Mouse (Mus musculus) right cerebral cortex, postnatal 36 days (tissue): ENCODE data around the gene Dhx16.
"Not testable (repeated sequence)": the region's sequence is repeated elsewhere in the genome, so short reads cannot be mapped to it uniquely, and the experiment has no call there.

Source experiments
- DNase-seq, 2 experiments: peaks; one replicate each; pipeline ENCODE4 v3.0.0; 2022; ENCODE audit warnings: low spot score in 2 of 2, mixed read lengths in 1 of 2

The Dhx16 gene

DNA sequence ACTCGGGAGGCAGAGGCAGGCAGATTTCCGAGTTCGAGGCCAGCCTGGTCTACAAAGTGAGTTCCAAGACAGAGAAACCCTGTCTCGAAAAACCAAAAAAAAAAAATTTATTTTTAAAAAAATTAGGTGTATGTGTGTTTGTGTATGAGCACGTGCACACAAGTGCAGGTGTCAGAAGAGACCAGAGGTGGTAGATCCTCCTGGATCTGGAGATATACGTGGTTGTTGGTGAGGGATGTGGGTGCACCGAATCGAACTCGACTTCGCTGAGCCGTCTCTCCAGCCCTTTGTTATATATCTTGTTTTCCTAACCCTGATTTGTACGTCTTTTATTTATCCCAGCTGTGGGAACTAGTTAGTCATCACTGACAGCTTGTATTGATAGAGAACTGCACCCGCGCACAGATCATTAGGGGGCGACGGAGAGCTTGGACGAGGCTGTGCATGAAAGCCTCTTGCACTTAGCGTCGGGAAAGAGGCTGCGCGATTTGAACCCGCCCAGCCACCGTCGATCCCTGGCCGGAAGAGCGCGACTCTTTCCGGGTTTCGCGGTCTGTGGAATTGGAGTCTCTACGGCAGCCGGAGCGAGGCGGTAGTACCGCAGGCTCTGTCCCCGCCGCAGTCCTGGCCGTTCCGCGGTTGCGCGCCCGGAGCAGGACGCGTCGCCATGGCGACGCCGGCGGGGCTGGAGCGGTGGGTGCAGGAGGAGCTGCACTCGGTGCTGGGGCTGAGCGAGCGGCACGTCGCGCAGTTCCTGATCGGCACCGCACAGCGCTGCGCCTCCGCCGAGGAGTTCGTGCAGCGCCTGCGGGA, at the start of gene Dhx16:
Gene Dhx16 (plus strand): TSS at position 575 of the 813 bp plus-strand sequence.
- DNase-seq, result peak; percentile 94

DNA sequence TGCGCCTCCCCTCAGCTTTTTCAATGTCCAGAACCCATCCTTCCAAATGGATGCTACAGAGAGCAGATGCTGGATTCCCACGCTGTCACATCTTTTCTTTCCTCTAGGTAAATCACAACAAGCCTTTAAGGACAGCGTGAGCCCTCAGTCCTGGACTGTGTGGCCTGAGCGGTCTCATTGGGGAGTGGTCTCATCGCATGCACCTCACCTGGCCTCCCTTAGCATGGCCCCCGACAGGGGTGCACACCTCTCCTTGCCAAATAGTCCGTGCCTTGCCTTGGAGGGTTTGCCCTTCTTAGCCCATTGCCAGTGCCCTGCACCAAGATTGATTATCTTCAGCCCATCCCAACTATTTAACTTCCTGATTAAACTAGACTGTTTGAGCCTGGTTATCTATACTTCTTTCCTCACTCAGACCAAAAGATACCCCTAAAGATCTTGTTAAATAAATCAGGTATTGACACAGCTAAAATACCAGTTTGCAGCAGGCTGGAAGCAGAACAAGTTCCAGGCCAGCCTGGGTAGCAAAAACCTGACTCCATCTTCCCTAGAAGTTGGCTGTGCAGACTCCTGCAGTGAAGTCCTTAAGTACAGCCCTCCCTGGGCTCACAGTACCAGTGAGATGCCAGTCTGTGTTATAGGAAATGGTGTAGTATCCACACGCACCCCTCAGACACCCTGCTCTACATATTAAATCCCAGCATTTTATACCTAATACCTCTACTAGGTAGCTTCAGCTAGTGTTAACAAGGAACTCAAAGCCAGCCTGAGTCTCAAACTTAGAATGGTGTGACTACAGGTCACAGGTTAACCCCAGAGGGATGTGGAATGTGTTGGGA, 47.0 kb upstream of the Dhx16 start:
- no peak for DNase-seq

- DNase-seq, result no peak
These were observed 46.3 kb upstream of the Dhx16 start for GRCm38 (mm10) chr17:35833239-35833751.

- DNase-seq, result no peak
These were observed 45.7 kb upstream of the Dhx16 start for GRCm38 (mm10) chr17:35833894-35834293.

DNA sequence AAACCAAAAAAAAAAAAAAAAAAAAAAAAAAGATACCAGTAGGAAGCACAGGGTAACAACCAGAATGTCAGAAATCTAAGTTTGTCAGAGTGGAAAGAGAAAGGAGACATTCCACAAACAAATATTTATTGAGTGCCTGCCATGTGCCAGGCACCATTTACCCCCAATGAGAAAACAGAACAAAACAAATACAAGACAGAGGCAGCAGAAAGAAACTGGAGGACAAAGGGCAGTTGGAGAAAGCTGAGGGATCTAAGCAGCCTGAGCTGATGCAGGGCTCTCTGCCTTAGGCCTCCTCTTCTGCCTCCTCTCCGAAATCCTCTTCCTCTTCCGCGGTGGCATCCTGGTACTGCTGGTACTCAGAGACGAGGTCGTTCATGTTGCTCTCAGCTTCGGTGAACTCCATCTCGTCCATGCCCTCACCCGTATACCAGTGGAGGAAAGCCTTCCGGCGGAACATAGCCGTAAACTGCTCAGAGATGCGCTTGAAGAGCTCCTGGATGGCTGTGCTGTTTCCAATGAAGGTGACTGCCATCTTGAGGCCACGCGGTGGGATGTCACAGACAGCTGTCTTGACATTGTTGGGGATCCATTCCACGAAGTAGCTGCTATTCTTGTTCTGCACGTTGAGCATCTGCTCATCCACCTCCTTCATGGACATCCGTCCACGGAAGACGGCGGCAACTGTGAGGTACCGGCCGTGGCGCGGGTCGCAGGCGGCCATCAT, 44.8 kb upstream of the Dhx16 start:
- peak in 1 of 2 experiments; percentile 41 for DNase-seq

GRCm38 (mm10) chr17:35835424-35836140, 44.0 kb upstream of the Dhx16 start:
- DNase-seq, result no peak

DNA sequence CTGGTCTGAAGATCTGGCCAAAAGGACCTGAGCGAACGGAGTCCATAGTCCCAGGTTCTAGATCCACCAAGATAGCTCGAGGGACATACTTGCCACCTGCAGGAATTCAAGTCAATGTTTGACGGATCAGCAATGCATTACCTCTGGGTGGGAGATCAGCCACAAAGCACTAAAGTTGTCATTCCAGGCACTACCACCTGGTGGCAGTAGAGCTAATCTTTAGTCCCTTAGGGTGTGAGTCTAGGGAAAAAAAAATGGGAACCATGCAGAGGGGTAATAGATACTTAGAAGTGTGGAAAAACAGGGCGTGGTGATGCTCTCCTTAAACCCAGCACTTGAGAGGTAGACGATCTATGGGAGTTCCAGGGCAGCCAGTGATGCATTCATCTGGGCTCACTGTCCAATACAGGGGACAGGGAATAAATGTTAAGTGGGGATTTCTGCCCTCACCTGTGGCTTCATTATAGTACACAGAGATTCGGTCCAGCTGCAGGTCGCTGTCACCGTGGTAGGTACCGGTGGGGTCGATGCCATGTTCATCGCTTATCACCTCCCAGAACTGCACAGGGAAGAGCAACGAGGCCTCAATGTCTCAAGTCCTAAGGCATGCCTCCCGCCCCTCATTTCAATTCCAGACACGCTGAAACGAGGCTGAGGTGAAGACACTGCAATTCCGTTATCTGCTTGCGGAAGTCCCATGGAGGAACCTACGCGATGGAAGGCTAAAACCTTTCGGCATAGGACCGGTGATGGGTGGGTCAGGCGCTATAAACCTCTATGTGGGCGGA, 43.2 kb upstream of the Dhx16 start:
- DNase-seq, result peak; percentile 78 to 81

GRCm38 (mm10) chr17:35836991-35837422, 42.6 kb upstream of the Dhx16 start:
- peak; percentile 80 to 84 for DNase-seq

- no peak for DNase-seq
These were observed 42.1 kb upstream of the Dhx16 start for GRCm38 (mm10) chr17:35837487-35837886.

- peak; percentile 97 for DNase-seq
These were observed 41.5 kb upstream of the Dhx16 start, which contains the start of gene Tubb5 for GRCm38 (mm10) chr17:35838122-35838544. Gene Tubb5, minus strand, starts transcription at chr17:35838306.

DNA sequence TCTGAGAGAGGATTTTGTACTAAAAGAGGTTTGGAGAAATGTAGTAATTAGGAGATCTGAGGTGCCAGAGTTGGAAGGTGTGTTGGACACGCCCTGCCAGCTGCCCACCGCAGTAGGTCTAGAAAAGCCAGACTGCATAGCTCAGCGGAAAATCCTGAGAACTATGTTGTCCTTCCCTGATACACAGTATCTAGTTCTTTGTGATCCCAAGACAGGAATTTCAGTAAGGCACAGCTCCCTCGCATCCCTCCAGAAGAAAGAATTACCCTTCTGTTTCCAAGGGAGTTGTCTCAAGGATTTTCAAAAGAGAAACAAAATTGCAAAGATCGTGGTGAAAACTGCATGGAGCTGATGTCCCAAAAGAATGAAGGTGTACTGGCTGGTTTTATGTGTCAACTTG, 41.0 kb upstream of the Dhx16 start:
- DNase-seq, result no peak

- DNase-seq, result not testable (repeated sequence)
These were observed 40.6 kb upstream of the Dhx16 start for GRCm38 (mm10) chr17:35839002-35839401.

DNA sequence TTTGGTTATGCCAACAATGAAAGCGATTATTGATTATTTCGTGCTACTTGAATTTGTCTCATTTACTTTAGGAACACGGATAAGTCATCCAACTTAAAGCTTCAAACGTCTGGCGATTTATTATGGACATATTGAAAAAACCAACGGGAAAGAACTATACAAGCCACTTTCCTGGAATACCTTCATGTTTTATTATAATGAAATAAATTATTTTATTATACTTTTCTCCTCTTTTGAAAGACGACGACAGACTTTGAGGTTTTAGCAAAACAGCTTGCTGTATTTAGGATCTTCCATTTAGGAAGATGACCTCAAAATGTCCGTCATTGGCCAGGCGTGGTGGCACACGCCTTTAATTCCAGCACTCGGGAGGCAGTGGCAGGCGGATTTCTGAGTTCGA, 39.1 kb upstream of the Dhx16 start:
- DNase-seq, result no peak

GRCm38 (mm10) chr17:35841076-35841950, 38.3 kb upstream of the Dhx16 start, which contains the start of gene Mdc1:
Gene Mdc1, plus strand, starts transcription at chr17:35841515.
- DNase-seq, result peak; percentile 99 to 100

DNA sequence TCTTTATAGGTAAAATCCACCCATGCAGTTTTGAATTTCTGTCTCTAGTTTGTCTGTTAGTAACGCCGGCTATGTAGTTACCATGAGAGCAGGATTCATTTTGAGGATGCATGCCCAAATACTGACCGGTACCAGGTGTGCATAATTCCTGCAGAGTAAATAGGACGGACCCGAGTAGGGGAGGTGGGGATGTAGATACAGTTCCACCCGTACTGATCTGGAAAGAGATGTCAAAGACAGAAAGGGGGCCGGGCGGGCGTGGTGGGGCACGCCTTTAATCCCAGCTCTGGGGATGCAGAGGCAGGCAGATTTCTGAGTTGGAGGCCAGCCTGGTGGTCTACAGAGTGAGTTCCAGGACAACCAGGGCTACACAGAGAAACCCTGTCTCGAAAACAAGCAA, 37.6 kb upstream of the Dhx16 start:
- DNase-seq, result no peak

DNA sequence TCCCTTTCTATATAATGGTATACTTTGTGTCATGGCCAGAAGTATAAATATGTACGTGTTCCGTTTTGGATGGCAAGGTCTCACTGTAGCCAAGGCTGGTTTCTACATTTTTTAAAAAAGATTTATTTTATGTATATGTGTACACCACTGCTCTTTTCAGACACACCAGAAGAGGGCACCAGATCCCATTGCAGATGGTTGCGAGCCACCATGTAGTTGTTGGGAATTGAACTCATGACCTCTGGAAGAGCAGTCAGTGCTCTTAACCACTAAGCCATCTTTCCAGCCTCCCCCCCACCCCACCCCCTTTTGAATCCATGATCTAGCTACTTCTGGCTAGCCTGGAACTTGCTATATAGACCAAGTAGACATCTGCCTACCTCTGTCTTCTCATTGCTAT, 36.1 kb upstream of the Dhx16 start:
- no peak for DNase-seq

DNA sequence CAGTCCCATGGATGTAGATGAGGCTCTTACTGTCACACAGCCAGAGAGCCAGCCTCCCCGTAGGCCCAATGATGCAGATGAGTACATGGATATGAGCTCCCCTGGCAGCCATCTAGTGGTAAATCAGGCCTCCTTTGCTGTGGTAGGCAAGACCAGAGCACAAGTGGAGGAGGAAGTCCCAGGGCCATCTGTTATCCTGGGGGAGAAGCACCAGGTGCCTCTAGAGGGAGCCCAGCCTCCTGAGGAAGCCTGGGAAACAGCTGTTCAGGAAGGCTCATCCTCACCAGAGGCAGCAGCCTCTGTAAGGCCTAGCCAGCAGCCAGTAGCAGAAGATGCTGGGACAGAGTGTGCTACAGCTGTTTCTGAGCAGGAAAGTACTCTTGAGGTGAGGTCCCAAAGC, 31.5 kb upstream of the Dhx16 start:
- no peak for DNase-seq

DNA sequence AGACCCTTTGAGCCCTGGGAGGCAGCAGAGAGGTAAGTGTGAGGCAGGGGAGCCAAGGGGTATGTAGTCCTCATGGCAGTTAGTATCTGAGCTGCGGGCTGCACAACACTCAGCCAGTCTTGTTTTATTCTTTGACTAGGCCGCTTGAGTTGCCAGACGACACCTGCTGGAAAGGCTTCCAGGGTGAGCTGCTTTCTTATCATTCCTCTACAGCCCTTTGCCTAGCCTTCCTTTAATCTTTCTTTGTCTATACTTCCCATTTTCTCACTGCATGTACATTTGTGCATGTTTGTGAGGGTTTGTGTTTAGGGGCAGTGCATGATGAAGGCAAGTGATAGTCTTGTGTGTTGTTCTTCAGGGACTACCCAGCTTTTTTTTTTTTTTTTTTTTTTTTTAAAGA, 28.6 kb upstream of the Dhx16 start:
- DNase-seq, result no peak

DNA sequence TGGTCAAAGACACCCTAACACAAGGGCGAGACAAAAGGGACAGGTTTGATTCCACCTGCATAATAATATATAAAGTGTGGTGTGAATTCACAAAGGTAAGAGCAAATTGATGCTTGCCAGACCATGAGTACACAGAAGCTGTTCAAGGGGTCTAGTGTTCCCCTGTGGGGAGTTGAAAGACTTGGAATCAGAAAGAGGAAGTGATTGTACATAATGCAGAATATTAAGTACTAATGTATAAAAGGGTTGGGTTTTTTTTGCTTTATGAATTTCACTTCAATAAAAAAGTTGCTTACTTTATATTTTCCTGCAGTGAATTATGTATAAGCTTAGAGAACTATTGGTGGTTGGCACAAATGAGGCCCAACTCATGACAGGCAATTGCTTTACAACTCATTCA, 20.2 kb upstream of the Dhx16 start:
- DNase-seq, result no peak
